Mouse (Mus musculus) liver, embryonic 14.5 days (tissue): Measurements from ENCODE around the gene Zmynd8.

ENCODE experiments used
- CTCF ChIP-seq: IDR thresholded peaks from 2 replicates; pipeline ENCODE4 v1.5.1; 2016; ENCODE audit warnings: antibody characterized with exemption, low read depth, control low read depth
- EP300 ChIP-seq: IDR thresholded peaks from 2 replicates; pipeline ENCODE4 v1.6.1; 2016; ENCODE audit warnings: antibody characterized with exemption, low read depth

- TF ChIP-seq CTCF (no peak), EP300 (no peak)
These were observed 42.1 kb downstream of the Zmynd8 start for GRCm38 (mm10) chr2:165856611-165857200.
